Mouse (Mus musculus) 3T3-L1 (cell line): ENCODE data around the gene Madcam1.

Source experiments
- DNase-seq: peaks from one replicate; pipeline ENCODE4 v3.0.0-alpha.2; 2015; ENCODE audit warnings: low read depth, low spot score

Gene Madcam1

DNA sequence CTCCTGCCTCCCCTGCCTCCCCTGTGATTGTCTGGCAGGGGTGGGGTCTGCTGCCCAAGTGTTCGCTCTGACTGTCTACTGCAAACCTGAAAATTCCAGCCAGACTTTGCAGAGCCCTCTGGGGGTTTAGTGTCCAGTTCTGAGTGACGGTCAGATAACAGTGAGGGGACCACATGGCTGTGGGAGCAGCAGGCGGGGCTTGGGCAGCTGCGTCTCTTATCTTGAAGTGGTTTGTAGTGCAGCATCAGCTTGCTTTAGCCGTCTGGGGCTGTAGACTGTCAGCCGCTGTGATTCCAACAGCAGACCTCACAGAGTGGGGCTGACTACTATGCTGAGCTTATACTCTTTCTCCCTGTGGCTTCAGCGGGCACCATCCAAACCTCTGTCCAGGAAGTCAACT, 44.9 kb downstream of the Madcam1 start:
- no peak for DNase-seq

DNA sequence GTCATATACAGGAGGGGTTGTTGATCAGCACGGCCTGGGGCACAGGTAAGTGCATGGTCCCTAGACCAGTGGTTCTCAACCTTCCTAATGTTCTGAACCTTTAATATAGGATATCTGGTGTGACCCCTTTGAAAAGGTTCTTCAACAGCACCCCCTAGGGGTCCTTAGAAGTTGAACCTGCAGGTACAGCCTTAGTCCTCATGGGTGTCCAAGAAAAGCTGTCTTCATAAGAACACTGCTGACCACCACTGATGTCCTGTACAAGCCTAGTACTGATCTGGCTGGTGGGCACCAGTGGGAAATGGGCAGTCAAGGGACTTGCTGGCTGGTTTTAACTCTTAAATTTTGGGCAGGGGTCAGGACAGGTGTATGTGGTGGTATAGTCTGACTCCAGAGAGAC, 47.7 kb downstream of the Madcam1 start:
- DNase-seq = peak; percentile 50

DNA sequence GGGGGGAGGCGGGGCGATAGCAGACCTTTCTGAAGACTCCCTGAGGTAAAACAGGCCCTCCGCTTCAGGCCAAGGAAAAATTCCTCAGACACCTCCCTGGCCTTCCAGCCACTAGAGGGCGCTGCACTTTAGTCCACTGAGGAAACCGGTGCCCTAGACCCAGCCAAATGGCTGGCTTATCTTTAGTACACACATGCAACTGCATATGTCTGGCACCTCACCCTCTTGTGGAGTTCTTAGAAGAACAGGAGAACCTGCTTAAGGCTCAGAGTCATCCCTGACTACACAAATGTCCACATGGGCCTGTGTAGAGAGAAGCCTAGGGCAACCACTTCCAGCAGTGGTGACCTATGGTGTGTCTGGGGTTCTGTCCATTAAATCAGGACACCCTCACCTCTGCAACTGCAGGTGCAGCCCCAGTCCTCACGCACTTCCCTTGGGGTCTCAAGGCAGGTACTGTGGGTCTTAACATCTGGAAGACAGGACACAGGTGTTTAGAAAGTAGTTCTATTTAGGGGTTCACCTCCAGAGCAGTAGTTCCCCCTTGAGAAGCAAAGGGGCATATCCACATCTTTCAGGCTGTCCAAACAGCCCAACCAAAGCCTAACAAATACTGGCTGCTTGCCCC, 48.3 kb downstream of the Madcam1 start:
- DNase-seq = peak; percentile 83

DNA sequence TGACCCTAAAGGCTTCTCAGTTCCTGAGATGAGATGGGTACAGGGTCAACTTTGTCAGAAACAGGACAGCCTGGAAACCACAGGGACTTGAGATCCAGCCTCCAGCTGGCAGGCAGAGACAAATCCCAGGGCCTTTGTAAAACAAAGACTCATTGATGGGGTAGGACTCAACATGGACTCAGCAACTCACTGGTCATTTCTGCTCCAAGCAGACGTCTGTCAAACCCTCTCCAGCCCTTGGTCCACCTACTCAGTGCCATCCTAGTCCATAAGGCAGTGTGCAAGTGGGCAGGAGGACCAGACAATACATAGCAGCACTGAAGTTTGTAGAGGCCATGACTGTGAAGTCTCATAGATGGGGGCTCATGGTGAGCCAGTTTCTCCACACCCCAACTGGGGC, 48.8 kb downstream of the Madcam1 start:
- DNase-seq = no peak

DNA sequence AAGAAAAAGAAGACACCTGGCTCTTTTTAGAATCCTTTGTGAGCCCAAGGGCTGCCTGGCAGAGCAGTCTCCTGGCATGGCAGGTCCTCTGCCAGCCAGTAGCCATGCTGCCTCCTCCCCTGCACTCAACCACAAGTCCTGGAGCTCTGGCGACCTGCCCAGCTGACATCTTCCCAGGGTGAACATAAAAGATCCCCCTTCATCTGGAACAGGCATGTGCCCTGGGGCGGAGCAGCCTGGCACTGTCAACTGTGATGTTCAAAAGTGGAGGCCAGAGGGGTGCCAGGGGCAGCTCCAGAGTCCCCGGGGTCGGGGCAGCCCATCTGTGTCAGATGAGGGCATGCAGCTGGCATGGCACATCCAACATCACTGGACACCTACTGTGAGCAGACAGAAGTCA, 50.6 kb downstream of the Madcam1 start:
- no peak for DNase-seq

DNA sequence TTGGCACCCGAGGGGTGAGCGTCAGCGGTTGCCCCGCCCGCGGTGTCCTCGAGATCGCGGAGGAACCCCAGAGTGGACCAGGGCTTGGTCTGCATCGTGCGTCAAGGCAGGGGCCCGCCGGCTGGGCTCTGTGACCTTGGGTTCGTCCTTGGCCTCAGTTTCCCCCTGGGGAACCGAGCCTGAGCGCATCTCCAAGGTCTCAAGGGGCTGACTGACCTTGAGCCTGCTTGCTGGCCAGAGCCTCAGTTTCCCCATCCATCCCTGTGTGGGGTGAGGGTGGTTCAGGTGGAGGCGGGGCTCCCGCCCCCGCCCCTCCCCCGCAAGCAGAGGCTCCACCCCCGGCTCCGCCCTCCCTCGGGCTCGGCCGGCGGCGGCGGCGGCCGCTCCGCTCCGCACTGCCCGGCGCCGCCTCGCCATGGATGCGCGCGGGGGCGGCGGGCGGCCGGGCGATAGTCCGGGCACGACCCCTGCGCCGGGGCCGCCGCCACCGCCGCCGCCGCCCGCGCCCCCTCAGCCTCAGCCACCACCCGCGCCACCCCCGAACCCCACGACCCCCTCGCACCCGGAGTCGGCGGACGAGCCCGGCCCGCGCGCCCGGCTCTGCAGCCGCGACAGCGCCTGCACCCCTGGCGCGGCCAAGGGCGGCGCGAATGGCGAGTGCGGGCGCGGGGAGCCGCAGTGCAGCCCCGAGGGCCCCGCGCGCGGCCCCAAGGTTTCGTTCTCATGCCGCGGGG, 52.1 kb downstream of the Madcam1 start, which contains the start of gene Hcn2:
Gene Hcn2, plus strand, starts transcription at position 381 of the 734 bp plus-strand sequence.
- DNase-seq = no peak

DNA sequence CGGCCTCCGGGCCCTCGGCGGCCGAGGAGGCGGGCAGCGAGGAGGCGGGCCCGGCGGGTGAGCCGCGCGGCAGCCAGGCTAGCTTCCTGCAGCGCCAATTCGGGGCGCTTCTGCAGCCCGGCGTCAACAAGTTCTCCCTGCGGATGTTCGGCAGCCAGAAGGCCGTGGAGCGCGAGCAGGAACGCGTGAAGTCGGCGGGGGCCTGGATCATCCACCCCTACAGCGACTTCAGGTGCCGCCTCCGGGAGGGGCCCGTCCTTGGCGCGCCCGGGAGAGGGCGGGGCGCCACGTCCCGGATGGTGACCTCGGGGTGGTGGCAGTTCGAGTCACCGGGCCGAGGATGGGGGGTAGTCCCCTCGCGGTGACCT, 52.6 kb downstream of the Madcam1 start:
- no peak for DNase-seq

DNA sequence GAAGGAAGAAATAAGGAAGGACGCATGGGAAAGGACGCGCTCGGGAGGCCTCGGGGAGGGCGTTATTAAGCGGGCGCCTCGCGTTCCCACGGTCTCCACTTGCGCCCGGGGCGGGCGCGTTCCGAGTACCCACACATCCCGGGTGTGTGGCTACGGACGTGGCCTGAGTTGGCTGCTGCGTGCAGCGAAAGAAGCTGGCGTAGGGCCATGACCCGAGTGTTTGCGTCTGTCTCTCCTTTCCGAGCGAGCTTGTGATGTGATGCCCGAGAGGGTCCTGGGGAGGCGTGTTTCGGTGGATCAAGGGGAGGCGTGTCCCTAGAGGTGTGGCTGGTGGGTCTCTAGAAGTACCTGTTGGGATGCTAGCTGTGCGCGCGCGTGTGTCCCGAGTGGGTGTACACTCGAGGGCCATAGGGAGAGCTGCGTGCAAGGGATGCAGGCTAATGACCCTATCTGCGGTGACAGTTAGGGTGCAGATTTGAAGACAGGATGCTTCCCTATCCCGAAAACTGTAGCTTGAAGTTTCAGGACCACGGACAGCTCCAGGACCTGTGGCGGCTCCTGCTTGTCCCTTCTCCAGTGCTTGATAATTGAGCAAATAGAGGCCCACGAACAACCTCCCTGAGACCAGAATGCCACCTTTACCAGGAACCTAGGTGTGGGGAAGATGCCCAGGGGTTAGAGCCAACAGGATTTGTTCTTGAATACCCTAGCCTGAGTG, 53.4 kb downstream of the Madcam1 start:
- DNase-seq = peak; percentile 79
